Mouse (Mus musculus) lung, postnatal 0 days (tissue): ENCODE results near the gene Vps25. TPM values are rescaled to one million over a fixed set of nuclear protein-coding genes. Genes with fewer than 3 reads are reported as not detected.

Source experiments
- ATAC-seq: fragments of 200-750 bp; cut with Nextera tagmentation; 2 replicates; pipeline ENCODE4 v1.8.0; 2017; ENCODE audit warnings: moderate library complexity
- DNase-seq: peaks from one replicate; pipeline ENCODE4 v3.0.0-alpha.2; 2016; ENCODE audit warnings: low spot score
- H3K27ac ChIP-seq: fragments of 300-500 bp; sonication (generic); 2 replicates; pipeline ENCODE4 v1.5.1; 2014; ENCODE audit warnings: antibody characterized with exemption, mild to moderate bottlenecking, low read length, mixed read lengths
- H3K27me3 ChIP-seq: fragments of 300-500 bp; sonication (generic); replicated peaks from 2 replicates; pipeline ENCODE4 v1.6.1; 2014; ENCODE audit warnings: low read length, mixed read lengths; ENCODE audit not compliant: insufficient read depth
- H3K36me3 ChIP-seq: fragments of 300-500 bp; sonication (generic); 2 replicates; pipeline ENCODE4 v1.6.1; 2014; ENCODE audit warnings: low read length, mixed read lengths; ENCODE audit not compliant: insufficient read depth
- H3K4me1 ChIP-seq: fragments of 300-500 bp; sonication (generic); 2 replicates; pipeline ENCODE4 v1.6.1; 2014; ENCODE audit warnings: antibody characterized with exemption, low read depth, low read length, mixed read lengths; ENCODE audit not compliant: insufficient read depth
- H3K4me2 ChIP-seq: fragments of 300-500 bp; sonication (generic); replicated peaks from 2 replicates; pipeline ENCODE4 v1.6.1; 2014; ENCODE audit warnings: low read depth, mild to moderate bottlenecking, low read length, moderate library complexity, mixed read lengths
- H3K4me3 ChIP-seq: fragments of 300-500 bp; sonication (generic); 2 replicates; pipeline ENCODE4 v1.5.1; 2014; ENCODE audit warnings: low read depth, low read length
- H3K9ac ChIP-seq: fragments of 300-500 bp; sonication (generic); replicated peaks from 2 replicates; pipeline ENCODE4 v1.6.1; 2014; ENCODE audit warnings: low read depth, mild to moderate bottlenecking
- H3K9me3 ChIP-seq: fragments of 300-500 bp; sonication (generic); 2 replicates; pipeline ENCODE4 v1.6.1; 2016; ENCODE audit warnings: low read length, mixed read lengths
- CTCF ChIP-seq: IDR thresholded peaks from 2 replicates; pipeline ENCODE4 v1.5.1; 2016; ENCODE audit warnings: antibody characterized with exemption, mild to moderate bottlenecking
- EP300 ChIP-seq: IDR thresholded peaks from 2 replicates; pipeline ENCODE4 v1.6.1; 2016; ENCODE audit warnings: antibody characterized with exemption, mild to moderate bottlenecking, control low read depth
- WGBS: fragments of 180-500 bp; shearing (Covaris S2); extraction: QIAGEN DNeasy Blood & Tissue Kit; methylation state at CpG from one replicate; pipeline ENCODE4 v1.1.7; 2014; 5-methylcytosine and 5-hydroxymethylcytosine counted together
- polyA plus RNA-seq: library from polyadenylated mRNA; unstranded; fragments of >200 nt; fragmentation: Nextera tagmentation; extraction: Ambion mirVana; gene quantifications from 2 replicates; pipeline ENCODE4 v1.2.1, GENCODE M21; 2015

Gene Vps25
- polyA plus RNA-seq, 1 experiment from 2014 or later = 133 TPM

DNA sequence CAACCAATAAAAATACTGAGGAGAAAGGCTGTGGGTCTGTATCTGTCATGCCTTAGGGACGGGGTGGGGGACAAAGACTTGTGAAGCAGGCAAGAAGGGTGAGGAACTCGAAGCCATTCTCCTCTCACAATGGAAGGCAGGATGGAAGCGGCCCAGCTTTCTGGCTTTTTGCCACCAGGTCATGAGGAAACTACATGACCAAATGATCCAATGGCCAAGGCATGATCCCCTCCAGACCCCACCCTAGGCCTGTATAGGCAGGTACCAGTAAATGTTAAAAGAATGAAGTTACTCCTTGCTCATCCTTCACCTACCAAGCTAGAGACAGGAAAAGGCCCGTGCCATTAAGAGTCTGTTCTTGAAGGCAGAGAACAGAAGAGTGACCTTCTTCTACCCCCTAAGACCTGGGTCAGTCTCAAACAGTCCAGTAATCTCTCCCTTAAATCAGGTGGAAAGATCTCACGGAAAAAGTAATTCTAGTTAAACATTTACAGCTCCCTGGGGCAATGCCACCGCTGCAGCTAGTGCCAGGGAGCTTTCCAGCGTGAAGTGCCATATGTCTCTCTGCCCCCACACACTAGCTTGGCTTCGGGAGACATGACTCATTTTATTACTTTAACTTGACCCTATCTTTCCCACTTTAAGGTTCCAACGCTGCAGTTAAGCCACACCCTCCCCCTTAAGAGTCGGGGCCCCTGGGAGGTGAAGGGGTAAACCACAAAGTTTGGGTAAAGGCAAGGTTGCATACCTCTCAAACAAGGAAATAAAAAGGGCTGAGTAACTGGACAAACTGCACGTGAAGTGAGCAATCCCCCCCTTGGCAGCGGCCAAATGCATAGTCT lies 24.1 kb downstream of the Vps25 start:
- DNase-seq (peak; percentile 89), ATAC-seq (peak; percentile 65)
- TF ChIP-seq EP300 (peak; percentile 32), CTCF (no peak)
- Histone ChIP-seq H3K9me3 (no peaks in the 10 kb centered on the region), H3K4me2 (peak overlapping the region; percentile 55), H3K4me1 (peaks cover 14% of the 10 kb centered on the region; the same call in 1 of the 2 replicates), H3K27me3 (no peaks in the 10 kb centered on the region), H3K4me3 (peak overlapping the region; percentile 64), H3K27ac (peak overlapping the region; percentile 74), H3K36me3 (no peaks in the 10 kb centered on the region), H3K9ac (peak overlapping the region; percentile 37; the same call in 1 of the 2 replicates)
- 46% methylated on average over 12 of the region's 12 CpGs for WGBS

DNA sequence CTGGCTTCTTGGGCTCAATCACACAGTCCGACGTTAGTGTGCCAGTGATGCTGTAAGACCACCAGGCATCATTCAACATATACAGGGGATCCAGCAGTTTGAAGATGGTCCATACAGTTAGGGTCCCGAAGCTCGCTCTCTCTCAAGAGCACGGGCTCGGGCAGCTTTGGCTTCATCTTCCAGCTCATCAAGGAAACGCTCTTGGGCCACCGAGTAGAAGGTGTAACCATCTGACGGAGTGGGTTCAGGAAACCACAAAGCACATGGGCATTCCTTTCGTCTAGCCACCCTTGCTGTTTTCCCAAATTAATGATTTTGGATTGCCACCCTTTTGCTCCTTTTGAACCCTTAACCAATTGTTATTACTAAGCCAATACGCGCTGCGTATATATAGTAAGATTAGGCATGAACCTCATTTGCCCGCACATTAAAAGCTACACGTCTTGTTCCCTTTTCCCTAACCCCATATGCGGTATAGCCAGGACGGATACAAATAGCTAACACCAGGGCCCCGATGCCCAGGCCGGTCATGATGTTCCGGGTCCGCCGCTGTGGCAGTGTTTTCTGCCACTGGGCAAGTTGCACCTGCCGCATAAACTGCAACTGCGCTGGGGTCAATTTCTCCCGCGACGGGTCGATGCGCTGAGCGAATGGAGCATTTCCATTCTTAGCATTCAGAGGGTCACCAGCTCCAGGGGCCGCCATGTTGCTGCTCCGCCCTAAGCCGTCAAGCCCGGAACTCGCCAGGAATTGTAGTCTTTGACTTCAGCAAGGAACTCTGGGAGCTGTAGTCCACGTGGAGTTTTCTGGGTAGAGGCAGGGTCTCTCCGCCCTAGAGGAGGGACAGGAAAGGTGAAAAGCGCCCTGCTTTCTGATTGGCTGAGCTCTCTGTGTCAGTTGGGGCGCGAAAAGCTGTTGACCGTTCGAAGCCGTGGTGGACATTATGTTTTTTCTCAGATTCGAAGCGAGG lies 25.0 kb downstream of the Vps25 start, which contains the start of the genes Cntd1 and Coa3:
Gene Cntd1 (plus strand): TSS at position 790 of the 970 bp plus-strand sequence.
Gene Coa3 (minus strand): TSS at position 892 of the 970 bp plus-strand sequence.
- H3K9ac ChIP-seq = peak within 1 kb of the TSS; percentile 37
- H3K27ac ChIP-seq = peak within 1 kb of the TSS; percentile 74
- ATAC-seq (peak; percentile 93), DNase-seq (peak; percentile 97)
- no peaks in the 10 kb centered on the region for H3K9me3 ChIP-seq
- no peaks in the 10 kb centered on the region for H3K36me3 ChIP-seq
- H3K4me3 ChIP-seq = peak within 1 kb of the TSS; percentile 64
- 4% methylated on average over 45 of the region's 45 CpGs for WGBS
- TF ChIP-seq CTCF (no peak; the same call in 1 of the 2 replicates), EP300 (no peak)
- H3K27me3 ChIP-seq = no peaks in the 10 kb centered on the region
- peak within 1 kb of the TSS; percentile 55 for H3K4me2 ChIP-seq
- peaks cover 14% of the 10 kb centered on the region; the same call in 1 of the 2 replicates for H3K4me1 ChIP-seq

DNA sequence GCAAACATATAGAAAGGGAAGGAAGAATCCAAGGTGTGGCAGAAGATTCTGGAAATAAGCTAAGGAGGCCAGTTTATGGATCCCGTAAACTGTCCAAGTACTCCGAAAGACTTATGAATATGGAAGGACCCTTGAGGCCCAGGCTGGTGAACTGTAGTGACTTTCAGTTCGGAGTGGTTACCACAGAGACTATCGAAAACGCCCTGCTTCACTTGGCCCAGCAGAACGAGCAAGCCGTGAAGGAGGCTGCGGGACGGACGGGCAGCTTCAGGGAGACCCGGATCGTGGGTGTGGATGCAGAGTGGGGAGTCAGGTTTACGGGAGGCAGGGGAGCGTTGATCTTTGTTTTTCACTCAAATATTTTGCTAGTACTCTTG lies 25.7 kb downstream of the Vps25 start:
- H3K36me3 ChIP-seq = no peaks in the 10 kb centered on the region
- peak overlapping the region; percentile 55 for H3K4me2 ChIP-seq
- ATAC-seq (peak; percentile 1; the same call in 1 of the 2 replicates), DNase-seq (no peak)
- H3K4me3 ChIP-seq = peak overlapping the region; percentile 64
- TF ChIP-seq CTCF = no peak
- no peak for TF ChIP-seq EP300
- peaks cover 14% of the 10 kb centered on the region; the same call in 1 of the 2 replicates for H3K4me1 ChIP-seq
- peak overlapping the region; percentile 57; the same call in 1 of the 2 replicates for H3K27ac ChIP-seq
- no peaks in the 10 kb centered on the region for H3K9me3 ChIP-seq
- 52% methylated on average over 14 of the region's 14 CpGs for WGBS
- 0 out of 2 replicates have a peak overlapping the region, but pooled peaks have one; percentile 19 for H3K9ac ChIP-seq
- no peaks in the 10 kb centered on the region for H3K27me3 ChIP-seq

DNA sequence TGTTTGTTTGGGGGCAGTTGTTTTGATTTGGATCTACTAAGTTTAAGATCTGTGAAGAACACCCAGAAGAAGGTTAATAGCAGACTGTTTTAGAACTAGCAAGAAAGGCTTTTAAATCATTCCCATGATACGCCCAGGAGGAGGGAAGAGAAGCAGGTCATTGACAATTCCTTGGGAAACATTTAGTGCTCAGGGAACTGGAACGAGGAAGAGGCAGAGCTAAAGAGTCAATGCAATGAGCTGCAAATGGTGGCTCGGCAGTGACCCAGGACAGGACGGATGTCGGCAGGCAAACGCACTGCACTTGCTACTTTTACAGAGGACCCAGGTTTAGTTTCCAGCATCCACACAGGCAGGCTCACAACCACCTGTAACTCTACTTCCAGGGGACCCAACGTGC lies 27.3 kb downstream of the Vps25 start:
- TF ChIP-seq CTCF (no peak), EP300 (no peak)
- Histone ChIP-seq H3K36me3 (no peaks in the 10 kb centered on the region), H3K27ac (no peak overlapping the region), H3K4me1 (peaks cover 14% of the 10 kb centered on the region; the same call in 1 of the 2 replicates), H3K9me3 (no peaks in the 10 kb centered on the region), H3K4me3 (no peak overlapping the region), H3K9ac (no peak overlapping the region), H3K4me2 (no peak overlapping the region), H3K27me3 (no peaks in the 10 kb centered on the region)
- no peak for ATAC-seq
- 53% methylated on average over 7 of the region's 7 CpGs for WGBS
- DNase-seq = no peak

DNA sequence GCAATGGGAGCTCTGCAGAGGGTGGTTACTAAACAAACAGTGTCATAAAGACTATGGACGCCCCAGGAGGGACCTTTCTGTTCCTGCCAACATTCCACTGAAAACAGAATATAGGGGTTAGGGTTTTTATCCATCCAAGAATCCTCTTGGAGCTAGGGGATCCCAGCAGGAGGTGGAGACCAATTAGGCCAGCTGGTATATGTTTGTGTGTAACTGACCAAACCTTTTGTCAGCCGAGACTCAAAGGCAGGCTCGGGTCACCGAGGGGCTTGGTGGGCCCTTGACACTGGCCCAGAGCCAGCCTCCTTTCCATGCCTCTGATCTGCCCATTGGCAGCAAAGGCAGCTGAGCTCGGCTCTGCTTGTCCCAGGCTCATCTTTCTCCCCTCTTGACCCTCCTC lies 29.4 kb downstream of the Vps25 start:
- no peaks in the 10 kb centered on the region for H3K27me3 ChIP-seq
- peaks cover 6% of the 10 kb centered on the region; the same call in 1 of the 2 replicates for H3K4me1 ChIP-seq
- no peak overlapping the region for H3K4me3 ChIP-seq
- H3K36me3 ChIP-seq = no peaks in the 10 kb centered on the region
- H3K9ac ChIP-seq = no peak overlapping the region
- no peak for TF ChIP-seq EP300
- no peak for TF ChIP-seq CTCF
- H3K27ac ChIP-seq = no peak overlapping the region
- H3K9me3 ChIP-seq = no peaks in the 10 kb centered on the region
- 20% methylated on average over 5 of the region's 5 CpGs for WGBS
- ATAC-seq (no peak), DNase-seq (no peak)
- H3K4me2 ChIP-seq = no peak overlapping the region
